Mouse (Mus musculus): ENCODE results near the gene Arhgap1. TPM values are rescaled to one million over a fixed set of nuclear protein-coding genes. Genes with fewer than 3 reads are reported as not detected.

Arhgap1 gene
- polyA plus RNA-seq, 1 experiment from 2014 or later, result 151 TPM

DNA sequence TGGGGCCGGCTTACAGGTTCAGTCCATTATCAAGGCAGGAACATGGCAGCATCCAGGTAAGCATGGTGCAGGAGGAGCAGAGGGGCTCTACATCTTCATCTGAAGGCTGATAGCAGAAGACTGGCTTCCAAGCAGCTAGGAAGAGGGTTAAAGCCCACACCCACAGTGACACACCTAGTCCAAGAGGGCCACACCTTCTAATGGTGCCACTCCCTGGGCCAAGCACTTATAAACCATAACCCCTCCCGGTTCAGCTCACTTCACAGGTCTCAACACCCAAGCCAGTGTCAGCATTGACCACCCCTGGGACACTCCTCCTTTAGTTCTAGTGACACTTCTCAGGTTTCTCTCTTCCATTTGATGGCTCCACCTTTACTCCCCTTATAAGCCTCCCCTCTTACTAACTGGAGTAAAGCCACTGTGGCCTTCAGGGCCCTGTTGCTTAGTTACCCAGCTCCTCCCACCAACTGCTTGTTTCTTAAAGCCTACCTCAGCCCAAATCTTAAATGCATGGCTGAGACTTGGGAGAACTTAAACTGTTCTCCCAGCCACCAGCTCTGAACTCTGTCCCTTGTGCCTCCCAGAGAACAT is 6.7 kb upstream of the Arhgap1 start:
- no peaks in the 10 kb centered on the region for H3K9me3 ChIP-seq (ENCODE audit: low read length)
- H3K27ac ChIP-seq (ENCODE audit: low read length), result no peak overlapping the region
- H3K36me3 ChIP-seq (ENCODE audit: insufficient read depth, low read length), result peaks cover 19% of the 10 kb centered on the region
- no peak overlapping the region for H3K9ac ChIP-seq (replicated peaks; ENCODE audit: low read depth)
- WGBS, result 68% methylated on average over 2 of the region's 2 CpGs
- DNase-seq (ENCODE audit: low spot score) (no peak), ATAC-seq (peak; percentile 43; the same call in 1 of the 2 replicates)
- no peak overlapping the region for H3K4me2 ChIP-seq (replicated peaks; ENCODE audit: low read depth, low read length)
- no peak overlapping the region for H3K4me3 ChIP-seq (ENCODE audit: low read depth, low read length)
- H3K4me1 ChIP-seq (ENCODE audit: insufficient read depth, low read depth, low read length), result no peaks in the 10 kb centered on the region
- TF ChIP-seq EP300 (IDR thresholded peaks at IDR 0.05), result no peak
- H3K27me3 ChIP-seq (replicated peaks; ENCODE audit: insufficient read depth, low read length), result no peaks in the 10 kb centered on the region

DNA sequence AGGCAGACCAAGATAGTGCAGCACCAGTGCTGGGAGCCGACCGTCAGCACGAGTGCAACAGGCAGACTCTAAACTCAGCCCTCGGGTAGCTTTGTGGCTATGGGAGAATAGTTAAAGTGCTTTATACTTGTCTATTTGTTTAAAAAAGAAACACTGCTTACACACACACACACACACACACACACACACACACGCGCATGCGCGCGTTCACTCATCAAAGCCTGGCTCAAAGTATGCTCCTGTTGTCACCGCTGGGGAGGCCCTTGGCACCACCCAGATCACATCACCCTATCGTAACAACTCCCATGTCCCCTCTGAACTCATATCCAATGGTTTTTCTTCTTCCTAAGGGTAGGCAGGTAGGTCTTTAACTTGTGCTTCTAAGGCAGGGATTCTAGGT is 5.6 kb upstream of the Arhgap1 start:
- no peak overlapping the region for H3K4me3 ChIP-seq (ENCODE audit: low read depth, low read length)
- H3K27ac ChIP-seq (ENCODE audit: low read length), result no peak overlapping the region
- H3K4me1 ChIP-seq (ENCODE audit: insufficient read depth, low read depth, low read length), result no peaks in the 10 kb centered on the region
- H3K9ac ChIP-seq (replicated peaks; ENCODE audit: low read depth), result no peak overlapping the region
- DNase-seq (ENCODE audit: low spot score) (no peak), ATAC-seq (no peak)
- H3K9me3 ChIP-seq (ENCODE audit: low read length), result no peaks in the 10 kb centered on the region
- WGBS, result 89% methylated on average over 11 of the region's 11 CpGs
- no peaks in the 10 kb centered on the region for H3K27me3 ChIP-seq (replicated peaks; ENCODE audit: insufficient read depth, low read length)
- TF ChIP-seq CTCF (IDR thresholded peaks at IDR 0.05) (no peak), EP300 (IDR thresholded peaks at IDR 0.05) (no peak)
- no peak overlapping the region for H3K4me2 ChIP-seq (replicated peaks; ENCODE audit: low read depth, low read length)
- H3K36me3 ChIP-seq (ENCODE audit: insufficient read depth, low read length), result peaks cover 19% of the 10 kb centered on the region

GRCm38 (mm10) chr2:91645354-91645753 is 4.3 kb upstream of the Arhgap1 start:
- H3K36me3 ChIP-seq (ENCODE audit: insufficient read depth, low read length), result peaks cover 19% of the 10 kb centered on the region

DNA sequence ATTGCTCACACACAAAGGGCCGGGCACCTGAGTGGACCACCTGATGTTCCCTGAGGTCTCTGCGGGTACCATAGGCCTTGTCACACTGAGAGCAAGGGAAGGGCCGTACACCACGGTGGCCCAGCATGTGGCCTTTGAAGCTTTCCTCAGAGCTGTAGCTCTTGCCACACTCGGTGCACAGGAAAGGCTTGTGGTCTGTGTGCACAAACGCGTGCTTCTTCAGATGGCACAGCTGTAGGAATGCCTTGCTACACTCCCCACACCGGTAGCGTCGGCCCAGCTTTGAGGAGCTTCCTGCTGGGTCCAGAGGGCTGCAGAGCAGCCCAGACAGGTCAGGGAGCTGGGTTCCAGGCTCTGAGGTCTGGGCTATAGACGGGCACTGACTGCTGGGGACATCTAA is 3.8 kb upstream of the Arhgap1 start:
- ATAC-seq (no peak), DNase-seq (ENCODE audit: low spot score) (no peak)
- H3K9me3 ChIP-seq (ENCODE audit: low read length), result no peaks in the 10 kb centered on the region
- H3K4me3 ChIP-seq (ENCODE audit: low read depth, low read length), result no peak overlapping the region
- no peak for TF ChIP-seq CTCF (IDR thresholded peaks at IDR 0.05)
- no peak for TF ChIP-seq EP300 (IDR thresholded peaks at IDR 0.05)
- 91% methylated on average over 11 of the region's 11 CpGs for WGBS
- no peak overlapping the region for H3K4me2 ChIP-seq (replicated peaks; ENCODE audit: low read depth, low read length)
- H3K4me1 ChIP-seq (ENCODE audit: insufficient read depth, low read depth, low read length), result no peaks in the 10 kb centered on the region
- H3K9ac ChIP-seq (replicated peaks; ENCODE audit: low read depth), result no peak overlapping the region
- H3K27ac ChIP-seq (ENCODE audit: low read length), result no peak overlapping the region
- peaks cover 19% of the 10 kb centered on the region for H3K36me3 ChIP-seq (ENCODE audit: insufficient read depth, low read length)
- no peaks in the 10 kb centered on the region for H3K27me3 ChIP-seq (replicated peaks; ENCODE audit: insufficient read depth, low read length)

More at GRCm38 (mm10) chr2:91645354-91645753, 4.3 kb upstream of the Arhgap1 start:
- Histone ChIP-seq H3K4me3 (ENCODE audit: low read depth, low read length) (no peak overlapping the region), H3K27me3 (replicated peaks; ENCODE audit: insufficient read depth, low read length) (no peaks in the 10 kb centered on the region), H3K9me3 (ENCODE audit: low read length) (no peaks in the 10 kb centered on the region), H3K4me1 (ENCODE audit: insufficient read depth, low read depth, low read length) (no peaks in the 10 kb centered on the region), H3K27ac (ENCODE audit: low read length) (no peak overlapping the region), H3K4me2 (replicated peaks; ENCODE audit: low read depth, low read length) (no peak overlapping the region), H3K9ac (replicated peaks; ENCODE audit: low read depth) (no peak overlapping the region)
- WGBS, result 98% methylated on average over 15 of the region's 15 CpGs
- DNase-seq (ENCODE audit: low spot score) (no peak), ATAC-seq (no peak)
- TF ChIP-seq CTCF (IDR thresholded peaks at IDR 0.05) (no peak), EP300 (IDR thresholded peaks at IDR 0.05) (no peak)

DNA sequence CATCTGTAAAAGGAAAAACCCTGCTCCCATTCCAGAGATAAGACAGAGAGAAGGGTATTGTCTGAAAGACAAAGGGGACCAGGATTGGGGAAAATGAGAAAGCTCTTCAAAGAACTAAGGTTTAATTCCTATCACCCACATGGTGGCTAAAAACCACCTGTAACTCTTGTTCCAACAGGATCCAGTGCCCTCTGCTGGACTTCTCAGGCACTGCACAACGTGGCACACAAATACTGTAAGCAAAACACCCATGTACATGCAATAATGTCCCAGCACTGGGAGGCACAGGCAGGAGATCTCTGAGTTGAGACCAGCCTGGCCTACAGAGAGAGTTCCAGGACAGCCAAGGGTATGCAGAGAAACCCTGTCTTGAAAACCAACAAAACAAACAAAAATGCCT is 2.9 kb upstream of the Arhgap1 start:
- no peaks in the 10 kb centered on the region for H3K9me3 ChIP-seq (ENCODE audit: low read length)
- ATAC-seq (no peak), DNase-seq (ENCODE audit: low spot score) (peak; percentile 46)
- TF ChIP-seq EP300 (IDR thresholded peaks at IDR 0.05) (no peak), CTCF (IDR thresholded peaks at IDR 0.05) (peak; percentile 75)
- no peak overlapping the region for H3K4me3 ChIP-seq (ENCODE audit: low read depth, low read length)
- no peaks in the 10 kb centered on the region for H3K27me3 ChIP-seq (replicated peaks; ENCODE audit: insufficient read depth, low read length)
- H3K27ac ChIP-seq (ENCODE audit: low read length), result no peak overlapping the region
- peaks cover 19% of the 10 kb centered on the region for H3K36me3 ChIP-seq (ENCODE audit: insufficient read depth, low read length)
- peaks cover 2% of the 10 kb centered on the region; the same call in 1 of the 2 replicates for H3K4me1 ChIP-seq (ENCODE audit: insufficient read depth, low read depth, low read length)
- WGBS, result 28% methylated on average over 1 of the region's 1 CpGs
- no peak overlapping the region for H3K4me2 ChIP-seq (replicated peaks; ENCODE audit: low read depth, low read length)
- no peak overlapping the region for H3K9ac ChIP-seq (replicated peaks; ENCODE audit: low read depth)

GRCm38 (mm10) chr2:91649152-91649551 is 508 bp upstream of the Arhgap1 start:
- Histone ChIP-seq H3K27ac (ENCODE audit: low read length) (peak overlapping the region; percentile 95), H3K4me3 (ENCODE audit: low read depth, low read length) (peak overlapping the region; percentile 66), H3K36me3 (ENCODE audit: insufficient read depth, low read length) (peaks cover 23% of the 10 kb centered on the region), H3K4me2 (replicated peaks; ENCODE audit: low read depth, low read length) (peak overlapping the region; percentile 88), H3K4me1 (ENCODE audit: insufficient read depth, low read depth, low read length) (peaks cover 6% of the 10 kb centered on the region; the same call in 1 of the 2 replicates), H3K27me3 (replicated peaks; ENCODE audit: insufficient read depth, low read length) (no peaks in the 10 kb centered on the region), H3K9me3 (ENCODE audit: low read length) (no peaks in the 10 kb centered on the region), H3K9ac (replicated peaks; ENCODE audit: low read depth) (peak overlapping the region; percentile 91)
- no peak for ATAC-seq
- TF ChIP-seq CTCF (IDR thresholded peaks at IDR 0.05), result no peak
- TF ChIP-seq EP300 (IDR thresholded peaks at IDR 0.05), result no peak
- DNase-seq (ENCODE audit: low spot score), result peak; percentile 22
- WGBS, result 1% methylated on average over 15 of the region's 15 CpGs

Measured in lung, postnatal 0 days (tissue).